Mouse (Mus musculus) ovary, postnatal 10 days (tissue): ENCODE measurements around the gene Kdm5b.
A peak's percentile ranks its signal among the peaks of the same experiment; 100 is the strongest.

Experiments used
- DNase-seq: peaks from one replicate; pipeline ENCODE4 v3.0.0; 2022; ENCODE audit warnings: low spot score

Kdm5b gene

GRCm38 (mm10) chr1:134549632-134550132, 10.3 kb upstream of the Kdm5b start, which contains the start of gene Mgat4e:
Mgat4e (minus strand) TSS chr1:134549682.
- no peak for DNase-seq

GRCm38 (mm10) chr1:134551869-134552268, 8.1 kb upstream of the Kdm5b start:
- no peak for DNase-seq

GRCm38 (mm10) chr1:134552396-134552795, 7.6 kb upstream of the Kdm5b start:
- no peak for DNase-seq

DNA sequence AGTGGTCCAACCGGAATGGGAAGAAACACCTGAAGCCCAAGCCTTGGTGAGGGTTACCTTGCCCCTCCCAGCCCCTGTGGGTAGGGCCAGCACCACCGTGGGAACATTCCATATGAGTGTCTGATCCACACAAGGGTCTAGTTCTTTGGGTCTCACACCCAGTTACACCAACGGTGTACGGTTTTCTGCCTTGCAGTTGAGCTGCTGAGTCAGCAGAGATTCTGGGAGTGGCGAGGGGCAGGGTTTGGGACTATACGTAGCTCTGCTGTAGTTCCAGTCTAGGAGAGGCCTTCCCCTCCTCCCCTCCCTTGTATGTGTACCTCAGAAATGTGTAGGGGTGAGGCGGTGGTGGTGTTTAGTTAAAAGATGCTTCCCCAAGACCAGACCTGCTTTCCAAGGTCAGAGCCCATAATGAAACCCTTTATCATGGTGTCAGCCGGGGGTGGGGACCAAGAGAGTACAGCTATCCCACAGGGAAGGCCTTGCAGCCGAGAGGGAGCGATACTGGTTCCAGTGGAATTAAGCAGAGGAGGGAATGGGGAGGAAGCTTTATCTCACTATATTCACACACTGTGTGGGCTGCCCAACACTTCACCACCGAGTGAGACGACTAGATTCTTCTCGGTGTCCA, 4.6 kb upstream of the Kdm5b start:
- peak; percentile 5 for DNase-seq

GRCm38 (mm10) chr1:134555871-134556670, 3.9 kb upstream of the Kdm5b start:
- peak; percentile 17 for DNase-seq

- peak; percentile 88 for DNase-seq
Measured at GRCm38 (mm10) chr1:134556671-134557218, 3.2 kb upstream of the Kdm5b start.

DNA sequence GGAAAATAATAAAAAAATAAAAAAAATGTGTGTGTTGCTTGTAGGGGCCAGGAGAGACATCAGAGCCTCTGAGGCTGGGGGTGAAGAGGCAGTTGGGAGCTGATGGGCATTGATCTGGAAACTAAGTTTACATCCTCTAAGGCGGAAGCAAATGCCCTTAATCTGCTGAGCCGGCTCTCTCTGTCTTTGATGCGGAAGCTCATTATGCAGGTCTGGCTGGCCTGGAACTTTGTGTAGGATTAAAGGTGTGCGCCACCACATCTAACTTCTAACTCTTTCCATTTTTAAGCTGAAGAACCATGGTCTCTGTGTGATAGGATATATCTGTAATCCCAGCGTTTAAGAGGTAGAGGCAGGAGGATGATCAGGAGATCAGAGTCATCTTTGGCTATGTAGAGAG, 1.5 kb upstream of the Kdm5b start:
- DNase-seq, result no peak

DNA sequence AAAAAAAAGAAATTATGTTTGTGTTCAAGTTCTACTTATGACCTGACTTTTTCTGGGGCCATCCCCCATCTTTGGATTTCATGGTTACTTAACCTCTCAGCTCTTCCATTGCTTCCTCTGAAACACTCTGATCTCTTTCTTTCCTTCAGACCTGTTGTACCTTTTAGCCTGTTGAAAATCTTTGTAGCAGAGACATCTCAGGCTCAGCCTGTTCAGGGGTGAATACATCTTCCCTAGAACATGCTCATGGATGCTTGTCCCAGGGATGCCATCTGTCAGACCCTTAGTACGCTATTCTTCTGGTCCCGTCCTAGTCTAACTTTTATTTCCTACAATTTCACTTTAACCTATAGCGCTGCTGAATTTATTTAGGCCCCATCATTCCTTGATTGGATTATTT, 745 bp upstream of the Kdm5b start:
- DNase-seq, result no peak

GRCm38 (mm10) chr1:134560396-134560795, 425 bp downstream of the Kdm5b start:
- no peak for DNase-seq

DNA sequence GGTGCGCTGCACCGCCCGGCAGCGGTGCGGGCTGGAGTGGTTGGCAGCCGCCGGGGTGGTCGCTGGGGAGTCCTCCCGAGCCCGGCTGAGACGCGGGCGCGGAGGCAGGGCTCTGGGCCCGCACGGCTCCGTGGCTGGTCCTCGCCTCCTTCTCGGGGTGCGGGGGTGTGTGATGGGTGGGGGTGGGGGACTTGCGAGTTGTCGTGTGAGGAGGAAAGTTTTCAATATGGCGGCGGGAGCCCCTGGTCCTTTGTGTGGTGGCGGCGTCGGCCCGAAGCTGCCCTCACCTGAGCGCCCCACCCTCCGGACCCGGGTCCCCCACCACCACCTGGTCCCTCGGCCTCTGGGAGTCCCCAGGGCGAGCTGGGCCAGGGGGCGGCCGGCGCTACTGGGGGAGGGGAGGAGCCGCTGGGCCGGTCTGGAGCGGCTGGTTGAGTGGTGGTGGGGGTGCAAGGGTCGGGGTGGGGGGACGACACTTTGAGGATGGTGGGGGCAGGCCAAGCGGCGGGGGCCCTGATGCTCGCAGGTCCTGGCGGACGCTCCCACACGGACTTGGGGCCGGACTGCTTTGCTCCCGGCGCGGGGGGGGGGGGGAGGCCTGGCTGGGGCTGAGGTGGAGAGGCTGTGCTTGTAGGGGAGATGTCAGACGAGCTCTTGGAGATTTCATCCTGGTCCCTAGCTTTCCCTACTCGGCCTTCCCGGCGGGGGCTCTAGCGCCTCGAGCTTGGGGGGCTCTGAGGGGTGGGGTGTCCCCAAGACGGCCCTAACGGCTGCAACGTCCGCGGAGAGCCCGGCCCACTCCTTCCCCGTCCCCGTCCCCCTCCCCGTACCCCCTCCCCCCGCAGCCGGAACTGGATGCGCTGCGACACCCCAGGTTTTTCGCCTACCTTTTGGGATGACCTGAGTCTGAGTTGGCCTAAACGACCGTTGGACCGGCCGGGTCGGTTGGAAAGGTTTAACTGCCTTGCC, 1.1 kb downstream of the Kdm5b start:
- DNase-seq, result peak; percentile 38

DNA sequence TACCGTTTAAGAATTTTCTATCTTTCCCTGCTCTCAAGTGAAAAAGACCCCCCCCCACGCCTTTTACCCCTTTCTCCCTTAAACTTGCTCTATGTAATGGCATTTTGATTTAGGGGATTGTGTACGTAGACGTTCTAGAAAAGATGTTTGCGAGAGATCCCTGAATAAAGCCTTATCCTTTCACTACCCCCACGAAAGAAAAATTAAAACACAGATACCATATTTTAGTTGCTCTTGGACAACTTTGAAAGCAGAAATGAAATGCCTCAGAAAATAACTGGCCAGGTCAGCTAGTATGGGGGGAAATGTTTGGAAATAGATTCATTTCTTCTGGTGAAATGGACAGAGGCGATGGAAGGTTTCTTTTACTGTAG, 1.8 kb downstream of the Kdm5b start:
- no peak for DNase-seq

DNA sequence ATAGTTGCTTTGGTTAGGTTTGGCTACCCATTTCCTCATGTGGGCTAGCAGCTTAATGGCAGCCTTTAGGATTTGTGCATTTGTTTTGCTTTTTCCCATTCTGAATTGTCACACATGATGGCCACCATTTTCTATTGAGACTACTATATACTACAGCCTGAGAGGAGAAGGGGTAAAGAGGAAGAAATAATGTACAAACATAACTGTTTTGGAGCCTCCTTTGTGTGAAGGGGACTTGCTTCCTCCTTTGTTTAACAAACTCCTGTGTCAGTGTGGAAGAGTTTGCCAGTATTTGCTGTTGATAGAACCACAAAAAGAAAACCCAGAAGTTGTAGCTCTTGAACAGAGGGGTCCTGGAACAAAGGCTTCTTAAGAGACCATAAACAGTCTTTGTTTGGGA, 2.5 kb downstream of the Kdm5b start:
- no peak for DNase-seq

DNA sequence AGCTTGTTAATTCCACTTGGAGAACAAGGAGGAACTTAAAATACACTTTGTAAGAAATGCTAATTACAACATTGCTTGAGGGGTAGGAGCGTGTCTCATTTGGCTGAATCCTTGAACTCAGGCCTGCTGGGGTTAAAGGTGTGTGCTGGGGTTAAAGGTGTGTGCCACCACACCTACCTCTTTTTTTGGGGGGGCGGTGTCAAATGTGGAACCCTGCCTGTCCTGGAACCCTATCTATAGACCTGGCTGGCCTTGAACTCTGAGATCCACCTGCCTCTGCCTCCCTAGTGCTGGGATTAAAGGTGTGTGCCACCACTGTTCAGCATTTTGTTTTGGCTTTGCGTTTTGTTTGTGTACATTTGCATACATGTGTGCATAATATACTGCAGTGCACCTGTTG, 3.8 kb downstream of the Kdm5b start:
- DNase-seq, result no peak

DNA sequence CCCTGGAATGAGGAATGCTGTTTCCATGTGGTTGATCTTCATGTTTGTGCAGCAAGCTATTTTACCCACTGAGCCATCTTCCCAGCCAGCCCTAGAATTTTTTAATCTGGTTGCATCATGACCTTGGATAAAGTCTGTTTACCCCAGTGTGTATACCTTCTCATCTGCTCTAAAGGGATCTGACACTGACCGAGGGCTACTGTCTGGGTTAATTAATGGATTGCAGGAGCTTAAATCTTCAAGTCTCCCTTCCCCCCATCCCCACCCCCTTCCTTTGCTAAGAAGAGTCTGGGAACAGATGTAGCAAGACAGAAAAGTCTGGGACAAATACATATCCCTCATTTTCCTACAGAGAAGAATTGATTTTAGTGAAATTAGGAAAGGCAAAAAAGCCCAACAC, 7.5 kb downstream of the Kdm5b start:
- no peak for DNase-seq

GRCm38 (mm10) chr1:134570171-134570570, 10.2 kb downstream of the Kdm5b start:
- no peak for DNase-seq

- DNase-seq, result no peak
Measured at GRCm38 (mm10) chr1:134570631-134571030, 10.7 kb downstream of the Kdm5b start.

- DNase-seq, result no peak
Measured at GRCm38 (mm10) chr1:134573300-134573931, 13.4 kb downstream of the Kdm5b start.

DNA sequence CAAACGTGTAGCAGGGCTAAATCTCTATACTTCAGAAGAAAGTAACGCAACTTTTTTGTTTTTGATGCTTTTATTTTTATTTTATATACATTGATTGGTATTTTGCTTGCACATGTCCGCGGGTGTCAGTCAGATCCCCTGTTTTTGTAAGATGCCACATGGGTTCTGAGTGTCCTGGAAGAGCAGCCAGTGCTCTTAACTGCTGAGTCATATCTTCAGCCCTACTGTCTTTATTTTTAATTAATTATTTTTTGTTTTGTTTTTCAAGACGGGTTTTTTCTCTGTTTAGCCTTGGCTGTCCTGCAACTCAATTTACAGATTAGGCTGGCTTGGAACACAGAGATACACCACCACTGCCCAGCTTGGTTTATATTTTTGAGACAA, 14.0 kb downstream of the Kdm5b start:
- no peak for DNase-seq

DNA sequence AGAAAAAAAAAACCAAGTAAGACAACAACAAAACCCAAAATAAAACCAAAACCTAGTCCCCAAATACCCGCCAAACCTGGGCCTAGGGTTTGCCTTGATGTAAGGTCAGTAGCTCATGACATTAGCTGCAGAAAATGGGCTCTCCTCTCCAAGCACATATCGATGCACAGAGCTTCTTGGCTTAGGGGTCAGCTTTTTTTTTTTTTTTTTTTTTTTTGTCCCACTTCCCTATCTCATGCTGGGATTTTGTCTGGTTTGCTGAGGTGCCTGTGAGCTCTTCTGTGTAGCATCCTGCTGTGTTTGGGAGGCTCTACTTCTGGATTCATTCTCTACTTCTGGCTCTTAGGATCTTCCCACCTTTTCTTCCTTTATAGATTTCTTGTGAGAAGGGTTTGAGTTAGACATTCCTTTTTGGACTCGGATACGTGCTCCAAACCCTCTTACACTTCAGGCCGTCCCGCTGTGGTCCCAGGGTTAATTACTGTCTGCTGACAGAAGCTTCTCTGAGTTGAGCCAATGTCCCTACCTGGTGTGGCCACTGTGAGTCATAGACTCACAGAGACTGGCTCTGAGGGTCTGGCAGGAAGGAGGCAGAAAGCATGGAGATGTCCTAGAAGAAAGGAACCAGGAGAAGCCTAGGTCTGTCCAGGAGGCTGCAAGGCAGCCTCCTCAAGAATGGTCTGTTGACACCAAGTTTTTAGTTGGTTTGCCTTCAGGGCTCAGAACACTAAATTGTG, 17.6 kb downstream of the Kdm5b start:
- no peak for DNase-seq

GRCm38 (mm10) chr1:134580796-134581195, 20.8 kb downstream of the Kdm5b start:
- DNase-seq, result no peak

DNA sequence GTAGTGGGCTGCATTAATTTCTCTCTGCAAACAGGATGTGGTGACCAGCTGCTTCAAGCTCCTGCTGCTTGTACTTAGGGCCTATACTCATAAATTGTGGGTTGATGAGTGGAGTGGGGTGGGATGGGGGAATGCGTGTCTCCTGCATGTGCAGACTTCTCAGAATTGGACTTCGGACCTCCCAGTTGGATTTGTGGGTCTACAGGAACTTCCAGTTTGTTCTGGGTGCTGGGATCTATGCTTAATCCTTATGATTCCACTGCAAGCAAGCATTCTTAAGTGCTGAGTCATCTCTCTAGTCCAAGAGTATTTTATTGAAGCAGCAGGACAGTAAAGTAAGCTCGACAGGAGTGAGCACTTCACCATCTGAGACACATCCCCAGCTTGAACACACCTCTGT, 23.6 kb downstream of the Kdm5b start:
- no peak for DNase-seq
